Mouse (Mus musculus) embryo, embryonic 10 days (tissue): ENCODE results near the gene Gm3250.
"Not testable (repeated sequence)": the region's sequence is repeated elsewhere in the genome, so short reads cannot be mapped to it uniquely, and the experiment has no call there.

ENCODE experiments used
- DNase-seq: peaks from one replicate; pipeline ENCODE4 v3.0.0-alpha.2; 2015; ENCODE audit warnings: low spot score

The Gm3250 gene

DNA sequence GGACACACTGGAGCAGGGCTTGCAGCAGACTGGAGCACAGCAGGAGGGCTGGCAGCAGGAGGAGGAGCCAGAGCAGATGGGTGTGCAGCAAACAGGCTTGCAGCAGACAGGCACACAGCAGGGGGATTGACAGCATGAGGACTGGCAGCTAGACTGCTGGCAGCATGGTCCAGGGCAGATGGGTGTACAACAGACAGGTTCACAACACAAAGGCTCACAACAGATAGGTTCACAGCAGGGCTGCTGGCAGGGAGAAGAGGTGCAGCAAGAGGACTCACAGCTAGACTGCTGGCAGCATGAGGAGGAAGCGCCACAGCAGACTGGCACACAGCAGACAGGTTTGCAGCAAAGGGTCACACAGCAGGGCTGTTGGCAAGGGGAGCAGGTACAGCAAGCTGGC, 31.7 kb downstream of the Gm3250 start:
- not testable (repeated sequence) for DNase-seq

DNA sequence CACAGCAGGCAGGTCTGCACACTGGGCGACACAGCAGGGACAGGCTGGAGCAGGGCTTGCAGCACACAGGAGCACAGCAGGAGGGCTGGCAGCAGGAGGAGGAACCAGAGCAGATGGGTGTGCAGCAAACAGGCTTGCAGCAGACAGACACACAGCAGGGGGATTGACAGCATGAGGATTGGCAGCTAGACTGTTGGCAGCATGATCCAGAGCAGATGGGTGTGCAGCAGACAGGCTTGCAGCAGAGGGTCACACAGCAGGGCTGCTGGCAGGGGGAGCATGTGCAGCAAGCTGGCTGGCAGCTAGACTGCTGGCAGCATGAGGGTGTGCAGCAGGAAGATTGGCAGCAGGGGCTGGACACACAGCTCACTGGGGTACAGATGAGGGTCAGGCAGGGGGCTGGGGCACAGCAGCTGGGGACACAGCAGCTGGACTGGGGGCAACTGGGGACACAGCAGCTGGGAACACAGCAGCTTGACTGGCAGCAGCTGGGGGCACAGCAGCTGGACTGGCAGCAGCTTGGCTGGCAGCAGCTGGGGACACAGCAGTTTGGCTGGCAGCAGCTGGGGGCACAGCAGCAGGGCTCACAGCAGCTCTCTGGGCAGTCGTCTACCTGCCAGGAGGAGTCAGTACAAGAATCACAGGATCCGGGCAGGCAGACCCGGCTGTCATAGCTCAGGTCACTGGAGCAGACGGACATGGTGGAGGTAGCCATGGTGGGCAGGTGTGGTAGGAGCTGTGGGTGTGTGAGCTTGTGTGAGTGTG, 40.2 kb downstream of the Gm3250 start, which contains the start of gene Gm18596:
TSS of gene Gm18596 (minus strand) at position 715 of the 765 bp plus-strand sequence.
- not testable (repeated sequence) for DNase-seq

GRCm38 (mm10) chr10:77738929-77739328, 43.4 kb downstream of the Gm3250 start:
- no peak for DNase-seq

DNA sequence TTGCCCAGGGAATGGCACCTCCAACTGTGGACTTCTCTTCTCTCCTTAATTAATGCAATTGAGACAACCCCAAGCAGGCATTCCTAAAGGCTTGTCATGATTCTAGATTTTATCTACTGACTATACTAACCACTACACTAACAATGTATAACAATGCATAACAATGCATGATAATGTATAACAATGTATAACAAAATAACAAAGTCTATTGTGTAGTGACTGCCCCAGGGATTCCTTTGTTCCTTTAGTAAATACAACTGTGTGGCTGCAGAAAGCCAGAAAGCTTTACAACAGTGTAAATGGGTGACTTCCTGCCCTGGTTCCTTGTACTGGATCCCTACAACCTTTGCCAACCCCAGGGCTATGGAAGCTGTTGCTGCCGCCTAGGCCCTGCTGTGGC, 46.4 kb downstream of the Gm3250 start:
- no peak for DNase-seq
